Mouse (Mus musculus) liver, embryonic 14.5 days (tissue): ENCODE data around the gene Slc22a13. TPM values are rescaled to one million over a fixed set of nuclear protein-coding genes. Genes with fewer than 3 reads are reported as not detected.

ENCODE experiments used
- ATAC-seq: fragments of 200-750 bp; cut with Nextera tagmentation; 2 replicates; pipeline ENCODE4 v1.8.0; 2017; ENCODE audit warnings: moderate number of reproducible peaks, mild to moderate bottlenecking, moderate library complexity; ENCODE audit not compliant: insufficient read depth
- DNase-seq, 3 experiments: peaks; one replicate each; pipeline ENCODE4 v3.0.0-alpha.2; 2012 to 2013; ENCODE audit warnings: low read depth in 3 of 3, low spot score in 3 of 3
- H3K27ac ChIP-seq: fragments of 300-500 bp; sonication (generic); 2 replicates; pipeline ENCODE4 v1.5.1; 2014; ENCODE audit warnings: moderate library complexity, mild to moderate bottlenecking, control low read depth, inconsistent platforms
- H3K27me3 ChIP-seq: fragments of 300-500 bp; sonication (generic); 2 replicates; pipeline ENCODE4 v1.6.1; 2014; ENCODE audit warnings: mild to moderate bottlenecking, low read length, moderate library complexity; ENCODE audit not compliant: control insufficient read depth, insufficient read depth
- H3K36me3 ChIP-seq: fragments of 300-500 bp; sonication (generic); replicated peaks from 2 replicates; pipeline ENCODE4 v1.6.1; 2014; ENCODE audit warnings: low read depth; ENCODE audit not compliant: control insufficient read depth, insufficient read depth
- H3K4me1 ChIP-seq, 2 experiments: fragments of 200-500 bp in 1 of 2; fragments of 300-500 bp in 1 of 2; sonication (generic) in 1 of 2; replicated peaks; 2 replicates each; pipeline ENCODE4 v1.6.1; 2012 to 2014; ENCODE audit warnings: antibody characterized with exemption in 1 of 2, inconsistent platforms in 1 of 2, low read length in 1 of 2; ENCODE audit not compliant: control insufficient read depth in 2 of 2, insufficient read depth in 2 of 2
- H3K4me2 ChIP-seq: fragments of 300-500 bp; sonication (generic); 2 replicates; pipeline ENCODE4 v1.6.1; 2014; ENCODE audit warnings: low read depth, mild to moderate bottlenecking, control low read depth, moderate library complexity
- H3K4me3 ChIP-seq, 2 experiments: fragments of 200-500 bp in 1 of 2; fragments of 300-500 bp in 1 of 2; sonication (generic) in 1 of 2; 2 replicates each; pipeline ENCODE4 v1.5.1; 2012 to 2014; ENCODE audit warnings: low read depth in 2 of 2, low read length in 2 of 2, mild to moderate bottlenecking in 2 of 2, control low read depth in 1 of 2, inconsistent platforms in 1 of 2, moderate library complexity in 1 of 2; ENCODE audit not compliant: insufficient read depth in 1 of 2
- H3K9ac ChIP-seq: fragments of 300-500 bp; sonication (generic); replicated peaks from 2 replicates; pipeline ENCODE4 v1.6.1; 2014; ENCODE audit warnings: mild to moderate bottlenecking, control low read depth, moderate library complexity
- H3K9me3 ChIP-seq: fragments of 300-500 bp; sonication (generic); 2 replicates; pipeline ENCODE4 v1.6.1; 2016; ENCODE audit warnings: low read length, mixed read lengths; ENCODE audit not compliant: control insufficient read depth
- CTCF ChIP-seq: IDR thresholded peaks from 2 replicates; pipeline ENCODE4 v1.5.1; 2016; ENCODE audit warnings: antibody characterized with exemption, low read depth, control low read depth
- EP300 ChIP-seq: IDR thresholded peaks from 2 replicates; pipeline ENCODE4 v1.6.1; 2016; ENCODE audit warnings: antibody characterized with exemption, low read depth
- WGBS: fragments of 180-500 bp; shearing (Covaris S2); extraction: QIAGEN DNeasy Blood & Tissue Kit; methylation state at CpG from one replicate; pipeline ENCODE4 v1.1.7; 2014; ENCODE audit not compliant: insufficient replicate concordance; 5-methylcytosine and 5-hydroxymethylcytosine counted together
- polyA plus RNA-seq, 2 experiments: library from polyadenylated mRNA; depleted of rRNA in 1 of 2; stranded (reverse) in 1 of 2; unstranded in 1 of 2; fragments of >200 nt; fragmentation: Nextera tagmentation in 1 of 2; extraction: Ambion mirVana in 1 of 2; gene quantifications; 2 replicates each; pipeline versions ENCODE4 v1.2.1 to v1.2.3; 2012 to 2014

Slc22a13 gene
- polyA plus RNA-seq, 2 experiments, result 0.02 TPM; not detected in 1

- no peaks in the 10 kb centered on the region for H3K36me3 ChIP-seq
- peaks cover 7% of the 10 kb centered on the region for H3K27me3 ChIP-seq
- 76% methylated on average over 3 of the region's 3 CpGs for WGBS
- H3K9me3 ChIP-seq, result no peaks in the 10 kb centered on the region
- H3K4me3 ChIP-seq, result no peak overlapping the region
- TF ChIP-seq CTCF, result no peak
- TF ChIP-seq EP300, result no peak
- DNase-seq, result no peak
- H3K27ac ChIP-seq, result no peak overlapping the region
- peaks cover 0 to 4% of the 10 kb centered on the region in 2 experiments; a peak in 1 of 4 replicates for H3K4me1 ChIP-seq
- H3K9ac ChIP-seq, result no peak overlapping the region
- ATAC-seq, result no peak
- H3K4me2 ChIP-seq, result no peak overlapping the region
Observed at GRCm38 (mm10) chr9:119160689-119161088, 48.2 kb downstream of the Slc22a13 start.

- 0 out of 4 replicates have a peak, but pooled peaks cover 0 to 4% of the 10 kb centered on the region in 2 experiments for H3K4me1 ChIP-seq
- H3K27me3 ChIP-seq, result peaks cover 7% of the 10 kb centered on the region
- H3K4me3 ChIP-seq, result no peak within 1 kb of the TSS
- 31% methylated on average over 4 of the region's 4 CpGs for WGBS
- H3K36me3 ChIP-seq, result no peaks in the 10 kb centered on the region
- H3K9me3 ChIP-seq, result no peaks in the 10 kb centered on the region
- no peak within 1 kb of the TSS for H3K4me2 ChIP-seq
- TF ChIP-seq CTCF, result no peak
- TF ChIP-seq EP300, result no peak
- DNase-seq, result no peak
- ATAC-seq, result no peak
- no peak within 1 kb of the TSS for H3K9ac ChIP-seq
- no peak within 1 kb of the TSS for H3K27ac ChIP-seq
Observed at GRCm38 (mm10) chr9:119158861-119159260, 50.0 kb downstream of the Slc22a13 start, which contains the start of gene Gm47289. Gene Gm47289, plus strand, starts transcription at chr9:119159161.

DNA sequence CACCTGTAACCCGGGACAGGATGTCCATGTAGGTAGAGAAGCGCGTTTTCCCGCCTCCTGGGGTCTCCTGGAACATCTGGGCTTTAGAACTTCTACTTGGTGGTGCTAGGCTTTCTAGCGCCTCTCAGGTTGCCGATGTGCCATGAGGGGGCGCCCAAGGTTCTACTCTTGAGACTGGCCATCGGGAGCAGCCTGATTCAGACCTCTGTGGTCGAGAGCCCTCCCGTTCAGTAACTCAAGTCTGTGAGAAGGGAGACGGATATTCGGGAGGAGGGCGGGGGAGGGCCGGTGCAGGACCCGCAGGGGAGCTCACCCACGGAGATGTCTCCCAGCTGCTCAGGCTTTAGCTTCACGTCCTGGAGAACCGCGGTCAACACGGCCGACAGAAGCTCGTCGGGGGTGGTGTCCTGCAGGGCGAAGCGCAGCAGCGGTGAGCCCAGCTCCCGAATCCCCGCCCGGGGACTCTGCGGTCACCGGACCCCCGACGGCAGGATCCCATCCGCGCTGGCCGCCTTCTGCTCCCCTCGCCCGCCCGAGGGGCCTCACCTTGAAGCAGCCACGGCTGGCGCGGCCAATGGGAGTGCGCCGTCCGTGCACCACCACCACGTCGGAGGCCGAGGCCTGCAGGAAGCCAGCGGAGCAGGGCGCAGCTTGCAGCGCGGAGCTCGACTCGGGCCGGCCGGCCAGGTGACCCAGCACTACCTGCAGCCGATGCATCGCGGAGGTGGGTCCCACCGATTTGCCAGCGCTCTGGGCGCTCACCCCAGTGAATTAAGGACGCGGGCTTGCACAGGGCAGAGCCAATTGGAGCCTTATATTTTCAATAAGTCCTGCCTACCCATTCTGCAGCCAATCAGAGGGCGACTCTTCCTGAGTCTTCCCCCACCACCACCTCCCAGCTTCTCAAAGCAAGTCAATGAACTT is 52.4 kb downstream of the Slc22a13 start, which contains the start of gene Acaa1b:
Acaa1b (minus strand) TSS at position 816 of the 924 bp plus-strand sequence.
- H3K27ac ChIP-seq, result no peak within 1 kb of the TSS
- TF ChIP-seq EP300 (no peak), CTCF (peak; percentile 70)
- no peaks in the 10 kb centered on the region for H3K9me3 ChIP-seq
- H3K4me1 ChIP-seq, result 0 out of 4 replicates have a peak, but pooled peaks cover 0 to 4% of the 10 kb centered on the region in 2 experiments
- peak in 2 of 3 experiments; percentile 26 to 29 for DNase-seq
- no peak within 1 kb of the TSS for H3K9ac ChIP-seq
- peak; percentile 32; the same call in 1 of the 2 replicates for ATAC-seq
- WGBS, result 2% methylated on average over 65 of the region's 65 CpGs
- H3K4me2 ChIP-seq, result peak within 1 kb of the TSS; percentile 50
- H3K4me3 ChIP-seq, result peak within 1 kb of the TSS; percentile 44 to 52
- H3K27me3 ChIP-seq, result peaks cover 7% of the 10 kb centered on the region
- H3K36me3 ChIP-seq, result no peaks in the 10 kb centered on the region

- ATAC-seq (no peak), DNase-seq (no peak)
- Histone ChIP-seq H3K9me3 (no peaks in the 10 kb centered on the region), H3K27ac (no peak overlapping the region), H3K36me3 (no peaks in the 10 kb centered on the region), H3K4me2 (peak overlapping the region; percentile 50; the same call in 1 of the 2 replicates), H3K27me3 (peaks cover 7% of the 10 kb centered on the region), H3K4me1 (0 out of 4 replicates have a peak, but pooled peaks cover 0 to 3% of the 10 kb centered on the region in 2 experiments), H3K4me3 (no peak overlapping the region), H3K9ac (no peak overlapping the region)
- 38% methylated on average over 7 of the region's 7 CpGs for WGBS
- TF ChIP-seq CTCF (no peak), EP300 (no peak)
Observed at GRCm38 (mm10) chr9:119155826-119156225, 53.1 kb downstream of the Slc22a13 start.

DNA sequence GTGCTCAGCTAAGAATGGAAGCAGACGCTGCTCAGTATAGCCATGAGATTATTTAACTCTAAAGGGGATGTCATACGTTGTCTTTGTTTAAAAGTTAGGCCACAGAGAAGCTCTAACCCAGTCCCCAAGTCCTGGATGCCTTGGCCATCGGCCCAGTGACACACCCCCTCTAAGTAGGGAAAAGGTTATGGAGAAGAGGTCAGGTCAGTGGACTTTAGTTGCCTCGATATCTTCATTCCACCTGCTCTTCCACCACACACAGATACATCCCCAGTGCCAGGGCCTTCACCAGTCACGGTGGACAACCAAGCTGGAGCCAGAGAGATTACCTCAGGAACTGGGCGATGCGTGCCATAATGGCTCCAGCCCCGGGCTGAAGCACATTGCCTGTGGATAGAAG is 53.5 kb downstream of the Slc22a13 start:
- H3K4me1 ChIP-seq, result 0 out of 4 replicates have a peak, but pooled peaks cover 0 to 3% of the 10 kb centered on the region in 2 experiments
- peaks cover 7% of the 10 kb centered on the region for H3K27me3 ChIP-seq
- H3K27ac ChIP-seq, result no peak overlapping the region
- 50% methylated on average over 8 of the region's 8 CpGs for WGBS
- no peak overlapping the region for H3K4me2 ChIP-seq
- no peaks in the 10 kb centered on the region for H3K9me3 ChIP-seq
- ATAC-seq (no peak), DNase-seq (no peak)
- H3K4me3 ChIP-seq, result no peak overlapping the region
- no peaks in the 10 kb centered on the region for H3K36me3 ChIP-seq
- no peak overlapping the region for H3K9ac ChIP-seq
- no peak for TF ChIP-seq EP300
- TF ChIP-seq CTCF, result no peak
